Mouse (Mus musculus): ENCODE data around the gene Prkce. TPM values are rescaled to one million over a fixed set of nuclear protein-coding genes. Genes with fewer than 3 reads are reported as not detected.

Gene Prkce
- total RNA-seq, 2 experiments from 2014 or later, result 21.2 to 25.2 TPM

DNA sequence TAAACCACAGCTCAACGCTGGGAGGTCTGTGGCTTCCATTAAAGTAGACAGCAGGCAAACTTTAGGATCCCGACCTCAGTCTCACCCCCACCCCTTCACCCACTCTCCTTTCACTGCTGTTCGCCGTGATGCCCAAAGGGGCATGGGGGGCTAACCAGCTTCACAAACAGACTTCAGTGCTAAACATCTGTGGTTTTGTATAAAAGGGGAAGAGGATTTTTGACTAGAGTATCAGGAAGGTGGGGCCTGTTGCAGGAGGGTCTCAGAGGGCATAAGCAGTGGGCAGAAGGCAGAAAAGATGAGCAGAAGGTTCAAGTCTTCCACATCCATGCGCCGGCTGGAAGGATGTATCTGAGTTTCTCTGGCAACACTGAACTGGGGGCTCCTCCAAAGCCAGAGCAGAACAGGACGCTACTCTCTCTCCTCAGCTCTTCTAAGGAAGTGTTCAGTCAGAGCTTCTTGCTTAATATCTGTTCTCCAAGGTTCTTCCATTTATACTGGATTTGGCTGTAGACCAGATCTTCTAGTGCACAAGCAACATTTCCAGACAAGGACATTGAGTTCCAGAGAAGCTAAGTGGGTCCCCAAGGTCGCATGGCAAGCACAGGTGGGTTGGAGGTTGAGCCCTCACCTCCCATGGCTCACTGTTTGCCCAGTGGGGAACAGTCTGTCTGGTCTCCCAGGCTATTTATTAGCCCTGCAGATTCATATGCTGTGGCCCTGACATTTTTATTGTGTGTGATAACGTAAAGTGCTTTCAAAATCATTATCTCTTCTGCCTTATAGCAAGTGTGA, 2.8 kb downstream of the Prkce start:
- DNase-seq, result no peak
- intact Hi-C loops (cut with DNase I), result no loop called here

DNA sequence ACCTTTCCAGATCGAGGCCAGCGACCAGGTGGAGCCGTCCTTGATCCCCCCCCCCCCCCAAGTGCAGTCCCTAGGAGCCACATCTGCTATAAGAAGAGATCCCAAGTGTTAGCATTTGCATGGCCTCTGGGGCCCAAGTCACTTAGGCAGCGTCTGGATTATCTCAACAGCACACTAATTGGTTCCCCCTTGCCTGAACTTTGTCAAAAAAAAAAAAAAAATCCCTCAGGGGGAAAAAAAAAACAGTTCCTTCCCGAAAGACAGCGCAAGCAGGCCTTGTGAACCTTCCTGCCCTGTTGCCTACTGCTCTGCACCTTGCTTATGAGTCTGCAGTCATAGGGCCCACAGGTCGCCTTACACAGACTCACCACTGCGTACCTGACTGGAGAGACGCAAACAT, 7.9 kb downstream of the Prkce start:
- no peak for DNase-seq
- intact Hi-C loops (cut with DNase I), result no loop called here

DNA sequence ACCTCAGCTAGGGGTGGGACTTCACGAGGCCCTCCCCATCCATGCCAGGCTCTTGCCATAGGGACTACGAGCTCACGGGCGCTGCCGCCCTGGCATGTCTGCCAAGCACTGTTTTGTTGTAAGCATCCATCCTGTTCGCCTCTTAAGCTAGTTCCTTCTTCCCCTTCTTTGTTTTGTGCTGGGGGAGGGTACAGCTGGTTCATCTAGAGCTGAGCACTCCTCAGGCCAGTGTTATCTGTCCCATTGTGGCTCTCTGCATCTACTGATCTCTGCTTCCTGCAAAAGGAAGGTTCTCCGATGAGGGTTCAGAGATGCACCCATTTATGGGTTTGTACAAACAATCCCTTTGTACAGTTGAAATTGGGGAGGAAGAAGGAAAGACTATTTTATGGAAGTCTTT, 9.1 kb downstream of the Prkce start:
- intact Hi-C loops (cut with DNase I), result no loop called here

DNA sequence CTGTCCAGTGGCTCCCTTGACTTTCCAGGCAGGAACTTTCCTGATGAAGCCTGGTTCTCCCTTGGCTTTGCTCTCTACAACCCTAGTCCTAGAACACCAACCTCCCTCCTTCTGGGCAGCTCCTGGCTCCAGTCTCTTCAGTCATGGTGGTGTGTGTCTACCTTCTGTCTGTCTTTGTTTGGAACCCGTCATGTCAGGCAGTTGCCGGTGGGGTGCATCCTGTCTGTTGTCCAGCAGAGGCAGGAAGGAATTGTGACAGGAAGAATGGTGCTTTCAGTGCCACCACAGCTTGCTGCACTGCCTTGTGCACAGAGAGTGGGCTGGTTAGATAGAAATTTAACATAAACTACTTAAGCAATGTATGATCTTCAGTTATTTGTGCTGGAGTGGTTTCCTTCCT, 16.2 kb downstream of the Prkce start:
- intact Hi-C loops (cut with DNase I), result no loop called here
- DNase-seq, result no peak

More for the DNA sequence above, 9.1 kb downstream of the Prkce start:
- no peak for DNase-seq

DNA sequence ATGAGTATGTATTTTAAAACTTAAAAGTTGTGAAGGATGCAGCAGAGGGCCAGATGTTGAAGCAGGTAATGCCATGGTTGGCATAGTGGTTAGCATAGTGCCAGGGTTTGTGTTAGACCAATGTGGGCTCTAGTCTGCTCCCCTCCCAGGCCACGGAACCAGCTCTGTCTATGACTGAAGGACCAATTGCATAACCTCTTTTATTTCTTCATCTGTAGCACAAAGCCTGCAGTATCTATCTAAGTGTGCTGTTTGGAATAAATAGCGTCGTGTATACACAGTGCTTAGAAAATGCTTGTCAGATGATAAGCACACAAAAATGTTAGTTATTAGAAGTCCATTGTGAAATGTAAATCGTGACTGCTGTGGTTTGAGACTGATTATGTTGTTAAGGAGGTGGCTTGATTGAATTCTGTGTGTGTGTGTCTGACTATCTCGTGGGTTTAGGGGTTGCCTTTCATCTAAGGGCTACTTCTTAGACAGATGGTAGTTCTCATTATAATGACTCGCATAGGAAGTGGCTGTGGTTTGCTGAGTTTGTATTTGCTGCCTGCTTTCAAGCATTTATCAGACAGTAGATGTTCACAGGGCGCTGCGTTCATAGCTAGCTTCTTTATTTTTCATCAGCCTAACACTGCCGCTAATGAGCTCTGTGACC, 17.1 kb downstream of the Prkce start:
- DNase-seq, result no peak
- intact Hi-C loops (cut with DNase I), result no loop called here

DNA sequence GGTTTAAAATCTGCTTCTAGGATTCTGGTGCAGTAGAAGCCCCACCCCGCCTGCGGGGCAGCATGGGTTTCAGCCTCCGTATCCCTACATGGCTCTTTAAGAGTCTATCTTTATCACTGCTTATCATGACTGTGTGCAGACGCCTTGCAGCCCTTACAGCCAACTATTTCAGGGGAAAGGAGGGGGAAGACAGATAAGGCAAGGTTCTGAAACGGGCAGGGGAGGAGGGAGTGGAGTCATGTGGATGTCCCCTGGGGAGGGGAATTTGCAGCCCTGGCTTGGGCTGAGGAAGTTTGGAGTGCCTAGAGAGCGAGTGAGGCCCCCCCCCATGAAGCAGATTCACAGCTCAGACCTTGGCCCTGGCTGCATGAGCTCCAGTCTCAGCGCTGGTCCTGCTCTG, 18.0 kb downstream of the Prkce start:
- intact Hi-C loops (cut with DNase I), result no loop called here
- DNase-seq, result peak in 1 of 2 experiments; percentile 60

DNA sequence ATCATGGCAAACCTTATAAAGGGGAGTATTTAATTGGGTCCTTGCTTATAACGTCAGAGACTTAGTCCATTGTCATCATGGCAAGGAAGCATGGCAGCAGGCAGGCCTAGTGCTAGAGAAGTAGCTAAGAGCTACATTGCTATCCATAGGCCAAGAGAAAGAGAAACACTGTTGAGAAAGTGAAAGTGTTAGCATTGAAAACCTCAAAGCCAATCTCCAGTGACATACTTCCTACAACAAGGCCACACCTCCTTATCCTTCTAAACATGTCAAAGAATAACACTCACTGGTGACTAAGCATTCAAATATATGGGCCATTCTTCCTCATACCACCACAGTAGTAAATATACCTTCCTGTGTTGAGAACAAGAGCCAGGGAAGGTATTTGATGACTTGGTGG, 20.2 kb downstream of the Prkce start:
- no peak for DNase-seq

DNA sequence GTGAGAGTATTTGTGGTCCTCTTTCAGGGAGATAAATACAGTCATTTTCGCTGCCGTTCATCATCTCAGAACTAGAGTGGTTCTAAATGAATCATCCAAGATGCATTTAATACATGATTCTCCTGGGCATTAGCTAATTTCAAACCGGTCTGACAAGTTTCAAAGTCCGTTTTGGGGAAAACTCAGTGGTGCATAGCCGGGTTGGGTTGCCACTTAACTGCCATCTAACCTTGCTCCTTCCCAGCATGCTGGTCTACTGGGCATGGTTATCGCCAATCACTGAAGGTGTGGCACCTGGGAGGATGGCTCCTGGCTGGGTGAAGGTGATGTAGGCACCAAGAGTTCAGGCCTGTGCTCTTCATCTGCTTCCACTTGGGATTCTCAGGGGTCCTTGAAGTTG, 26.4 kb downstream of the Prkce start:
- intact Hi-C loops (cut with DNase I), result no loop called here
- DNase-seq, result no peak

More for the DNA sequence above, 20.2 kb downstream of the Prkce start:
- intact Hi-C loops (cut with DNase I), result no loop called here

DNA sequence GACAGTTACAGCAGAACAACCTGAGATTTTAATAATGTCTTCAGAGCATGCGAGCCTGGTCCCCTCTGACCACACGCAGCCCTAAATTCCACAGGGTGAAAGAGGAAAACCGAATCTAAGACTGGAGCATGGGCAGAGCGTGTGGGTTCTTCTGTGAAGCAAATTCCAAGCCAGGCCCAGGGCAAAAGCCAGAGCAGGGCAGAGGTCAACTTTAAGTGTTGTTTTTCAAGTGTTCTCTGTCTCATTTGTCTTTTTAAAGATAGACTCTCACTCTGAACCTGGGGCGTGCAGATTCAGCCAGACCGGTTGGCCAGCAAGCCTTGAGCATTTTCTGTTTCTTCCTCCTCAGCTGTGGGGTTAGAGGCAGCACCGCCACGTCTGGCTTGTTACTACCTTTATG, 27.3 kb downstream of the Prkce start:
- intact Hi-C loops (cut with DNase I), result no loop called here
- DNase-seq, result no peak

DNA sequence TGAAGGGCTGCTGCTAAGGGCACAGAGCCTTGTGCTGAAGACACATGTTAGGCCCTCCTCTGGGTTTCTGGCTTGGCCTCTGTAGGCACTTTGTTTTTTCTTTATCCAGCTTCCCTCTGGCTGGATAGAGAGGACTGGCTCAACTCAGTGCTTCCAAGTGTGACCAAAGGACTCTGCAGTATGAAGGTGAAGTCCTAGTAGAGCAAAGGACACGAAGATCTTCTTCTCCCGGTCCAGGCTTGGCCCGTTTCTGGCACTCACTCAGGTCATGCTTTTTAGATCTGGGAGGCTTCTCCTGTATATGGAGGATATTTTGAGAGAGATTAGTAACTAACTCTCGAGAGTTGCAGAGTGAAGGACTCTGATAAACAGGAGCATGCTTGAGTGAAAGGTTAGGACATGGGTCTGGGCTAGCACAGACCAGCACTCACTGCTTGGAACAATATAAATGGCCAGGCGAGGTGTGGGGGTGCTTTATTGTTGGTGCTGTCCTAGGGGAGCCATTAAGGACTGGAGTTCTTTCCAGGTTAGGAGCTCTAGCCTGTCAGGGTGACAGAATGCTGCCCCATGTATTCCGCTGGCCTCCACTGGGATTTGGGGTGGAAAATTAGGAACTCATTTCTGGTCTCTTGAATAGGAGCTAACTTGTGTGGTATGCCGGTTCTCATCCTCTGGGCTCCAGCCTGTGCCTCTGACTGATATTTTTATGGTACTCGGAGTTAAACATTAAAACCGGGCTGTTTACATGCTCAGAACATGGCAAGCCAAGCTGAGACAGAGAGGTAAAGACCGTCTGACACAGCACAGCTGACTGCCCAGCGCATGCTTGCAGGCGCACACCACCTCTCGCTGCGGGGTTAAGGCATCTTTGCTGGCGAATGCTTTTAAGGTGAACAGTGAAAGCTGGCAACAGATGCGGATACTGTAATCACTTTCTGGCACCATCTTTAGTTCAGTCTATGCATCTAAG, 31.2 kb downstream of the Prkce start:
- intact Hi-C loops (cut with DNase I), result no loop called here
- DNase-seq, result no peak

DNA sequence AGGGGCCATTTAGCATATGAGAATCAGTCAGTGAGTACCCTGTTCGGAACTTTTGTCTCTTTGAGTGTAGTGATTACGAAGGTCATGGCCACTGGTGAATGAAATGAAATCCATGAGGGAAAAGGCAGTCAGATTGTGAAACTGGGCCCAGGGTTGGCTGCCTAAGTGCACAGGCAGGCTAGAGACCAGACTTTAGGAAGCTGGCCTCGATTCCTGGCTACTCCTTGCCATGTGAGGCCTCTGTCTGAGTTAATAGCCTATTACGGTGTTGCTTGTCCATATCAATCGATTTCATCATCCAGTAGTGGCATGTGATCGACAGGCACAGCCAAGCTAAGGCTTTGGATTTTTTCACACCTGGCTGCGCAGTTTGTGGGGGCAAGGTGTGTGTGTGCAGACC, 34.4 kb downstream of the Prkce start:
- no peak for DNase-seq
- intact Hi-C loops (cut with DNase I), result no loop called here

DNA sequence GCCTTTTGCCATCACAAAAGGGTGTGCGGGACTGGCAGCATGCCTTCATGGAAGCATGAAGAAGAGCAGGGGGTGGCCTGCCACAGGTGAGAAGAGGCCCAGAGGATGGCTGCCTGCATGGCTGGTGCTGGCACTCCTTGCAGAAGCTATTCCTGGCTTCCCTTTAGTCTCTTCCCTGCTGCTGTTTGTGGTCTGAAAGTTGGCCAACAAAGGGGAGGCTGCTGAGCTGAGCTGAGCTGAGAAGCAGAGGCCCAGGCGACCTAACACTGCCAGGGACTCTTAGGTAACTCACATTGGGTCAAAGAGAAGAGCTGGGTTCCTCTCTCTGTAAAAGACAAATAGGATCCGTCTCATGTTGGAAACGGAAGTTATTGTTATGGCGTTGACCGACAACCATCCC, 35.4 kb downstream of the Prkce start:
- DNase-seq, result peak in 1 of 2 experiments; percentile 38
- intact Hi-C loops (cut with DNase I), result no loop called here

DNA sequence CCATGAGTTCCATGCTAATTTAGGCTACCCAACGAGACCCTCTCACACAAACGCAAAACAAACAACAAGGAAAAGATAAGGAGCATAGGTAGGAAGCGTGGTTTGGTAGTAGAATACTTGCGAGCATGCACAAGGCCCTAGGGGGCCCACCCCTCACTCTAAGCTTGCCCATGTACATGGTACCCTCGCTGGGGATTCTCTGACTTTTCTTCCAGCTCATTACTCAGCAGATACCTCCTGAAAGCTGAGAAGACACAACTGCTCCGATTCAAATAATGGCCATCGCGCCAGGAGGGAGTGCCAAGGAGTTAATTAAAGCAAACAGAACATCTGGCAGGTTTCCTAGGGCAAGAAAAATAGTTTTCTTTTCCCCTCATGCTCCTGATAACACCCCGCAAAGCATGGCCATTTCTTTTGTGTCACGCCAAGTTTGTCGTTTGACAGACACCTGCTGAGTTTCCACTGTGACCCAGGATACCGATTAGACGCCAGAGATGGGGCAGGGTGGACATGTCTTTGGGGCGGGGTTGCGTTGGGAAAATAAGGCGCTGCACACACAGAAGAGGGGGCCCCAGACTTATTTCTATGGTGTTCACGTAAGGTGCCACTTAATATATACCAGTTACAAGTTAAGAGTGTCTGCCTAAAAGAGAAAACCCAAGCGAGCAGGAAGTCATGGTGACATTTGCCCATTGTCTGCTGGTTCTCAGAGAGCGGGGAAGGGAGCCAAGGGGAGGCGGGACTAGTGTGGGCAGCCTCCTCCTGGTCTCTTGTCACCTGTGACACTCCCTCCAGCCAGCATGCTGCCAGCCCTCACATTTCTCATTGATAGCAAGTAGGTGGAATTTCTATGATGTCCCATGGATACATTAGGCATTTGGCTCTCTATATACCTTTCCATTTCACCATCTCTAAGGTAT, 36.2 kb downstream of the Prkce start:
- intact Hi-C loops (cut with DNase I), result no loop called here
- DNase-seq, result peak; percentile 38 to 42

DNA sequence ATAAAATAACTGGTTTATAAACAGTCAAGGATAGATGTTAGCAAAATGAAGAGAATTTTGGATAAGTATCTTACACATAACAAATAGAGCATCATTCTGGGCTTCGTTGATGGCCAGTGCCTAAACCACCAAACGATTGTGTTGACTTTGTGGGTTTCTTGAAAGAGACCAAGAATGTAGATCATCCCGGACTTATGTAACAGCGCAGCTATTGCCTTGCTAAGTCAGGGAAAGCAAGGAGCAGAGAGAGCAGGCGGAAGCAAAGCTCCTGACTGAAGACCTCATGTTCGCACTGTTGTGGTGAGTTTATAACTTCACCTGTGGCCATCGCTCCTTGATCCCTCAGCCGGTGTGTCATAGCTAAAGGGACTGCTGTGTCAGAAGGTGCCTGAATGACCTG, 38.7 kb downstream of the Prkce start:
- DNase-seq, result no peak
- intact Hi-C loops (cut with DNase I), result loop anchor here (2.0 kb wide), 1 partner anchor 33 kb away; no protein-coding TSS in a partner anchor

DNA sequence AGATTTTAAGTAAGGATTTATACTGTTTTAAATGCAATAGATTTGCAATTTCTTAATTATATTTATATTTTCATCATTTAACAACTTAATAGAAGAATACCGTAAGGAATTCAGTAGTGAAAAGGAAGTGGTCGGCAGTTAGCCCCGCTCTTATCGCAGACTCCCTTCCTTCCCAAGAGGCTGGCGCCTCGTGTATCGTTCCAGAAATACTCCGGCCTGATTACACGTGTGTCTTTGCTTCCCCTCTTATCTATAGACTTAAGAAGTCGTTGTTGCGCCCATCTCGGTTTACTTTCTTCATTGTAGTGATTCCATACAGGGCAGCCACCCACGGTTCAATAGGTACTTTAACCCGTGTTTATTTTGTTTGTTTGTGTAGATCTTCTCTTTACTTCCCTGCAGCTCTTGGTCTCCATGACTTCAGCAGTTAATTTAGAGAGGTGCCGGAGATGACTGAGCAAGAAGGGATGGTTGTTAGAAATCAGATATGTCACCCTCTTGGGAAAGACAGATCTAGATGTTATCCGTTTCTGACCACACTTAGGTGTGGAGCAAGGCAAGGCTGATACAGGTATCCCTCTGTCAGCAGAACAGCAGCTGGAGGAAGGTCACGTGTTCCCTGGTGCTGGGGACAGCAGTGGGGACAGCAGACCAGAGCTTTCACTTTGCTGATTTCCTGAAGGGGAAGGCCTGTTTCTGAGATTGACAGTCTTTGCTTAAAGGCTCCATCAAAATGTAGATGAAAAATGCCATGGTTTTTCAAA, 40.7 kb downstream of the Prkce start:
- no peak for DNase-seq
- intact Hi-C loops (cut with DNase I), result no loop called here

DNA sequence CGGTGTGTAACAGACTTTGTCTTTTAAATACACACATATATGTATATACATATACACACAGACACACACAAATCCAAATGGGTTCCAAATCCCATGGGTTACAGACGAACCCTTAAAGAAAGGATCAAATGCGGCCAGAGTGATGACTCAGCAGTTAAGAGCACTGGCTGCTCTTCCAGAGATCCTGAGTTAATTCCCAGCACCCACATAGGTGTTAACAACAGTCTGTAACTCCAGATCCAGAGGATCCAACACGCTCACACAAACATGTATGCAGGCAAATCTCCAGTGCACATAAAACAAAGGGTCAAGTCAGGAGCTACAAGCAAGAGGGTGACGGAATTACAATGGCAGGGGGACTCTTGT, 41.2 kb downstream of the Prkce start:
- DNase-seq, result no peak

DNA sequence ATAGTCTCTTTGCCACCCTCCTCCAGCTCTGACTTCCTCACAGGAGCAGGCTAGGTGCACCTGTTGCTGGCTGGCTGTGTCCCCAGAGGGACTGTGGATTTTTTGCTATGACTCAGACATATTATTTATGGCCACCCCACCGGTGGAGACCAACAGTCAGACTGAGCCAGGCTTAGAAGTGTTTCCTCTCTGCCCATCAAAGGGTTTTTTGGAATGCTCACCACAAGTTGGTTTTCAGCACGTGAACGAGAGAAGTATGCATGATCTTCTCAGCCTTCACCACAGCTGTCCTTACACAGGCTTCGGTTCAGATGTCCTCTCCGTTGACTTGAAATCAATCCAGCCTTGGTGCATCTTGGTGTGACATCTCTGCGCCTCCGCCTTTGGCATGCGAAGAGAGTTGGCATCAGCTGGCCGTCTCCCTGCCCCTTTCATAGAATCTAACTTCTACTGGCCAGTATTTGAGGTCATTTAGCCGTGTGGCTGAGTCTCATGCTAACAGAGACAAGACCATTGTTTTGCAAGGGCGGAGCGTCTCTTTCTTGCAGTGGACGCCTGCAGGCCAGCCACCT, 42.2 kb downstream of the Prkce start:
- intact Hi-C loops (cut with DNase I), result no loop called here
- no peak for DNase-seq

More for the DNA sequence above, 41.2 kb downstream of the Prkce start:
- intact Hi-C loops (cut with DNase I), result no loop called here

DNA sequence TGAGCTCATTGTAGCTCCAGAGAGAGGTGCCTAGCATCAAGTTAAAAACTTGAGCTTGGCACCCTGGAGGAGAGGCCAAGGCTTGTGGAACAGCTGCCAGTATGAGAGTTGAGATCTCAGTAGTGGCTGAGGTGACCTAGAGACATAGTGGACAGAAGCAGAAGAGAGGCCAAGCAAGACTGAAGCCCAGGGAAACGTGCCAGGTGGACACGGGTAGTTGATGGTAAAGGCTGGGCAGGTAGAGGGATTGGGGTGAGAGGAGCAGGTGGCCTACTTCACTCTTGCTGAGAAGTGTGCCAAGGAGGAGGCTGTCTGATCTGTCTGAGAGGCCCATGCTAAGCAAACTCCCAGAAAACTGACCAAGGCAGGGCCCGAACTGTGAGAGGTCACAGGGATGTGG, 44.6 kb downstream of the Prkce start:
- intact Hi-C loops (cut with DNase I), result no loop called here

DNA sequence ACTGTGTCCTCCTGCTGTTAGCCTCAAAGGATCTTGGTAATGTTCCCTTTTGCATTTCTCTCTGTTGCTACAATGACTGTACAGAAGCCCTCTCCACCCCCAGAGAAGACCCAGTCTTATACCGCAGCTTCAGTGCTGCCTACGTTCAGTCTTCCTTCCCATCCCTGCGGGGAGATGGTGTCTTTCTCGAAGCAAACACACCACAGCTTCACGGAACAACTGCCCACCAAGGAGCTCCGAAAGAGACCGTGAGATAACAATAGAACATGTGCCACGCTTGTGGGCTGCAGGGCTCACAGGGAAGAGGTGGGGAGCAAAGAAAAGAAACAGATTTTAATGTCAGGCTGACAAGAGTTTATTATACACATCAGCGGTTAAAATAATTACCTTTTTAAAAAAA, 46.7 kb downstream of the Prkce start:
- intact Hi-C loops (cut with DNase I), result no loop called here
- DNase-seq, result no peak

More for the DNA sequence above, 44.6 kb downstream of the Prkce start:
- DNase-seq, result no peak
